Mouse (Mus musculus) liver, embryonic 14.5 days (tissue): ENCODE measurements at regions not wholly inside any gene's neighbourhood (a gene's known extent, or its start where the extent isn't known, plus 50 kb on each side); places are given as distances from the start of the nearest gene placed in this dataset.

ENCODE experiments used
- CTCF ChIP-seq: IDR thresholded peaks from 2 replicates; pipeline ENCODE4 v1.5.1; 2016; ENCODE audit warnings: antibody characterized with exemption, low read depth, control low read depth
- EP300 ChIP-seq: IDR thresholded peaks from 2 replicates; pipeline ENCODE4 v1.6.1; 2016; ENCODE audit warnings: antibody characterized with exemption, low read depth

- TF ChIP-seq CTCF (no peak), EP300 (no peak)
Observed at GRCm38 (mm10) chr8:15190708-15191107, 144.8 kb upstream of the BB014433 start.
